Mouse (Mus musculus) liver, adult 2 months (tissue): ENCODE results near the gene Nf2. TPM values are rescaled to one million over a fixed set of nuclear protein-coding genes. Genes with fewer than 3 reads are reported as not detected.

ENCODE experiments used
- DNase-seq: peaks from one replicate; pipeline ENCODE4 v3.0.0-alpha.2; 2011; ENCODE audit warnings: low read depth, low spot score; ENCODE audit errors: extremely low read depth
- H3K27ac ChIP-seq: fragments of 200-500 bp; replicated peaks from 2 replicates; pipeline ENCODE4 v1.5.1; 2012; ENCODE audit warnings: low read depth, mild to moderate bottlenecking, control low read depth, inconsistent platforms, low read length; ENCODE audit not compliant: insufficient read depth
- H3K27me3 ChIP-seq: fragments of 200-500 bp; 2 replicates; pipeline ENCODE4 v1.6.1; 2012; ENCODE audit warnings: mild to moderate bottlenecking, moderate library complexity, low read length, inconsistent platforms; ENCODE audit not compliant: control insufficient read depth, insufficient read depth
- H3K36me3 ChIP-seq: fragments of 200-500 bp; 2 replicates; pipeline ENCODE4 v1.6.1; 2012; ENCODE audit warnings: low read length, inconsistent platforms; ENCODE audit not compliant: control insufficient read depth, insufficient read depth
- H3K4me1 ChIP-seq: fragments of 200-500 bp; 2 replicates; pipeline ENCODE4 v1.6.1; 2011; ENCODE audit warnings: low read length; ENCODE audit not compliant: control insufficient read depth, insufficient read depth
- H3K4me3 ChIP-seq: fragments of 200-500 bp; 2 replicates; pipeline ENCODE4 v1.5.1; 2011; ENCODE audit warnings: low read depth, mild to moderate bottlenecking, control low read depth, low read length, moderate library complexity; ENCODE audit not compliant: insufficient read depth
- H3K79me2 ChIP-seq: fragments of 200-500 bp; 2 replicates; pipeline ENCODE4 v1.6.1; 2012; ENCODE audit warnings: inconsistent platforms, mild to moderate bottlenecking, low read length, moderate library complexity; ENCODE audit not compliant: control insufficient read depth, insufficient read depth
- H3K9ac ChIP-seq: fragments of 200-500 bp; 2 replicates; pipeline ENCODE4 v1.6.1; 2012; ENCODE audit warnings: low read depth, mild to moderate bottlenecking, control low read depth, inconsistent platforms, low read length
- CTCF ChIP-seq: fragments of 200-500 bp; IDR thresholded peaks from 2 replicates; pipeline ENCODE4 v1.5.1; 2011; ENCODE audit warnings: low read depth, low read length, control low read depth
- POLR2A ChIP-seq: fragments of 200-500 bp; IDR thresholded peaks from 2 replicates; pipeline ENCODE4 v1.6.1; 2011; ENCODE audit warnings: low read length, control low read depth; ENCODE audit not compliant: insufficient read depth; ENCODE audit errors: extremely low read depth
- WGBS: fragments of 180-500 bp; shearing (Covaris S2); methylation state at CpG from one replicate; pipeline ENCODE4 v1.1.7; 2018; 5-methylcytosine and 5-hydroxymethylcytosine counted together
- polyA plus RNA-seq: library from polyadenylated mRNA; depleted of rRNA; stranded (reverse); fragments of >200 nt; gene quantifications from 2 replicates; pipeline ENCODE4 v1.2.3, GENCODE M21; 2012
- total RNA-seq: library from RNA; depleted of rRNA; stranded (reverse); fragments of >200 nt; gene quantifications from 2 replicates; pipeline ENCODE4 v1.2.3, GENCODE M21; 2014

Gene Nf2
- total and polyA plus RNA-seq, 2 experiments = 11.1 to 16.4 TPM

- TF ChIP-seq CTCF = no peak
- no peak for TF ChIP-seq POLR2A
- no peaks in the 10 kb centered on the region for H3K36me3 ChIP-seq
- H3K4me1 ChIP-seq = no peaks in the 10 kb centered on the region
- 77% methylated on average over 11 of the region's 11 CpGs for WGBS
- no peak overlapping the region for H3K9ac ChIP-seq
- no peak overlapping the region for H3K4me3 ChIP-seq
- DNase-seq = no peak
- no peak overlapping the region for H3K27ac ChIP-seq
- H3K79me2 ChIP-seq = no peaks in the 10 kb centered on the region
- no peaks in the 10 kb centered on the region for H3K27me3 ChIP-seq
Measured at GRCm38 (mm10) chr11:4756984-4757788, 92.2 kb downstream of the Nf2 start.

- Histone ChIP-seq H3K79me2 (no peaks in the 10 kb centered on the region), H3K27ac (no peak overlapping the region), H3K9ac (no peak overlapping the region), H3K36me3 (no peaks in the 10 kb centered on the region), H3K4me1 (no peaks in the 10 kb centered on the region), H3K4me3 (no peak overlapping the region), H3K27me3 (no peaks in the 10 kb centered on the region)
- DNase-seq = no peak
- 78% methylated on average over 9 of the region's 9 CpGs for WGBS
- no peak for TF ChIP-seq POLR2A
- TF ChIP-seq CTCF = no peak
Measured at GRCm38 (mm10) chr11:4756460-4756859, 92.9 kb downstream of the Nf2 start.

DNA sequence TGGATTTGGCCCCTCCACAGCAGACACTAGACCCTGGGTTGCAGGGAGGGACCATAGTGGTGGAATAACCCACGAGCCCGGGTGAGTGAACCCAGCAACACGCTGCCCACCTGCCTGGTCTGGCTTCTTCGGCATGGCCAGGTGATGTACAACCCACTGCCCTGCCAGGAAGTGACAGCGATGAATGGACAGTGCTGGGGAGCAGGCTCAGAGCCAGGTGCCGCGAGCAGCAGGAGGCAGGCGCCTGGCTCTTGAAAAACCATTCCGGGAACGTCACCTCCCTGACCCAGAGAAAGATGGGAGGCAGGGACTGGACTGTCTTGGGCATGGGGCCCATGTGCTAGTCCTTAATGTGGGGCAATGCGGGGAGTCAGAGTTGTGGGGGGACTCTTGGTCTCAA is 94.5 kb downstream of the Nf2 start:
- Histone ChIP-seq H3K36me3 (no peaks in the 10 kb centered on the region), H3K9ac (no peak overlapping the region), H3K27ac (no peak overlapping the region), H3K79me2 (no peaks in the 10 kb centered on the region), H3K27me3 (no peaks in the 10 kb centered on the region), H3K4me3 (no peak overlapping the region), H3K4me1 (no peaks in the 10 kb centered on the region)
- TF ChIP-seq CTCF = no peak
- no peak for TF ChIP-seq POLR2A
- no peak for DNase-seq
- 76% methylated on average over 11 of the region's 11 CpGs for WGBS

GRCm38 (mm10) chr11:4754036-4754435 is 95.3 kb downstream of the Nf2 start:
- Histone ChIP-seq H3K4me1 (no peaks in the 10 kb centered on the region), H3K27ac (no peak overlapping the region), H3K36me3 (no peaks in the 10 kb centered on the region), H3K9ac (no peak overlapping the region), H3K4me3 (no peak overlapping the region), H3K27me3 (no peaks in the 10 kb centered on the region), H3K79me2 (no peaks in the 10 kb centered on the region)
- DNase-seq = no peak
- 94% methylated on average over 3 of the region's 3 CpGs for WGBS
- no peak for TF ChIP-seq CTCF
- no peak for TF ChIP-seq POLR2A

DNA sequence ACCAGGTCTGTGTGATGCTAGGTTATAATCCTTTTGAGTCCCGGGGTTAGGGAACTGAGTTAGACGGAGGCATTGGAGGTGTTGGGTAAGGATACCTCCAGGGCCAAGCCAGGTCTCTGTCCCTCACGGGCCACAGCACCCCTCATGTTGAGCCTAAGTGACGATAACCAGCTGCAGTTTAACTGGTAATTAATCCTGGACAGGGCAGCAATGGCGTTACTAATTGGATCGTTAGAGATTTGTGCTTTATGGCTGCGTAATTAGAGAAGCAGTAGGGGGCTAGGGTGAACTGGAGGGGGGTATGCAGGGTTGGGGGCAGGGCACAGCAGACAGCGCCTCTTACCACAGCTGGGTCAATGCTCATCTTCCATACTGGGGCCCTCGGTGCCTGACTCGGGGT is 96.5 kb downstream of the Nf2 start:
- H3K4me1 ChIP-seq = no peaks in the 10 kb centered on the region
- no peak overlapping the region for H3K4me3 ChIP-seq
- DNase-seq = no peak
- H3K36me3 ChIP-seq = no peaks in the 10 kb centered on the region
- no peak overlapping the region for H3K27ac ChIP-seq
- H3K79me2 ChIP-seq = no peaks in the 10 kb centered on the region
- TF ChIP-seq POLR2A (no peak), CTCF (no peak)
- 51% methylated on average over 10 of the region's 10 CpGs for WGBS
- no peak overlapping the region for H3K9ac ChIP-seq
- H3K27me3 ChIP-seq = no peaks in the 10 kb centered on the region

DNA sequence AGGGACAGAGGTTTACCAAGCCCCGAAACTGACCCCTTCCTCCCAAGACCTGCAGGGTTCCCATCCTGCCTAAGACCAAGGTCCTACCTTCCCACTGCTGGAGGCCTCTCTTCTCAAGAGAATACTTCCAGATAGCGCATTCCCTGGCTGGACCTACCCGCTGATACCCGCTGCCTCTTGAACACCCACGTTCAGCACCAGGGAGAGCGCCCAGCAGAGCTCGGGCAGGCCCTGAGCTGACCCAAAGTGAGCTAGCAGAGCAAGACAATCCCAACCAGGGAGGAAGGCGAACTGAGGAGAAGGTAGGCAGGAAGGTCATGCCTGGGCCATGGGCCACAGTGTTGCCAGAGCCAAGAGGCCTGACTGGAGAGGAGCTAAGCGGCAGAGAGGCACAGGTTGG is 99.1 kb downstream of the Nf2 start:
- 8% methylated on average over 9 of the region's 9 CpGs for WGBS
- TF ChIP-seq POLR2A (no peak), CTCF (no peak)
- Histone ChIP-seq H3K36me3 (no peaks in the 10 kb centered on the region), H3K27me3 (peaks cover 13% of the 10 kb centered on the region; the same call in 1 of the 2 replicates), H3K9ac (no peak overlapping the region), H3K27ac (no peak overlapping the region), H3K4me3 (no peak overlapping the region), H3K79me2 (no peaks in the 10 kb centered on the region), H3K4me1 (no peaks in the 10 kb centered on the region)
- peak; percentile 4 for DNase-seq
